Mouse (Mus musculus) cerebellum, postnatal 14 days (tissue): ENCODE data around the gene Ccdc188.

Source experiments
- DNase-seq, 2 experiments: peaks; one replicate each; pipeline ENCODE4 v3.0.0; 2021; ENCODE audit warnings: mixed read lengths in 2 of 2

Gene Ccdc188

GRCm38 (mm10) chr16:18203430-18204091, 14.1 kb upstream of the Ccdc188 start:
- DNase-seq = no peak

GRCm38 (mm10) chr16:18210701-18211416, 6.8 kb upstream of the Ccdc188 start:
- DNase-seq = peak; percentile 91 to 95

- peak; percentile 99 to 100 for DNase-seq
Measured at GRCm38 (mm10) chr16:18211417-18212171, 6.1 kb upstream of the Ccdc188 start.

- DNase-seq = peak; percentile 73 to 83
Measured at GRCm38 (mm10) chr16:18213689-18214088, 4.0 kb upstream of the Ccdc188 start.

- no peak for DNase-seq
Measured at GRCm38 (mm10) chr16:18214858-18215257, 2.8 kb upstream of the Ccdc188 start.

GRCm38 (mm10) chr16:18218580-18218996, 909 bp downstream of the Ccdc188 start:
- DNase-seq = peak in 1 of 2 experiments; percentile 8

- DNase-seq = peak in 1 of 2 experiments; percentile 43
Measured at GRCm38 (mm10) chr16:18220001-18220400, 2.3 kb downstream of the Ccdc188 start.

- peak in 1 of 2 experiments; percentile 4 for DNase-seq
Measured at GRCm38 (mm10) chr16:18220856-18221542, 3.3 kb downstream of the Ccdc188 start.

GRCm38 (mm10) chr16:18221543-18221898, 3.8 kb downstream of the Ccdc188 start:
- peak in 1 of 2 experiments; percentile 45 for DNase-seq

- peak in 1 of 2 experiments; percentile 4 for DNase-seq
Measured at GRCm38 (mm10) chr16:18222188-18222587, 4.5 kb downstream of the Ccdc188 start.

- peak in 1 of 2 experiments; percentile 11 for DNase-seq
Measured at GRCm38 (mm10) chr16:18227187-18227586, 9.5 kb downstream of the Ccdc188 start.

- DNase-seq = peak in 1 of 2 experiments; percentile 13
Measured at GRCm38 (mm10) chr16:18227897-18228422, 10.3 kb downstream of the Ccdc188 start.

GRCm38 (mm10) chr16:18228856-18229255, 11.2 kb downstream of the Ccdc188 start:
- peak; percentile 80 to 84 for DNase-seq

- peak; percentile 70 to 80 for DNase-seq
Measured at GRCm38 (mm10) chr16:18229622-18230021, 11.9 kb downstream of the Ccdc188 start.

GRCm38 (mm10) chr16:18230617-18231016, 12.9 kb downstream of the Ccdc188 start:
- DNase-seq = no peak

- no peak for DNase-seq
Measured at GRCm38 (mm10) chr16:18231047-18231446, 13.4 kb downstream of the Ccdc188 start.

- DNase-seq = no peak
Measured at GRCm38 (mm10) chr16:18231451-18231850, 13.8 kb downstream of the Ccdc188 start.

- DNase-seq = no peak
Measured at GRCm38 (mm10) chr16:18233451-18233850, 15.8 kb downstream of the Ccdc188 start.

- DNase-seq = no peak
Measured at GRCm38 (mm10) chr16:18233919-18234670, 16.4 kb downstream of the Ccdc188 start.

GRCm38 (mm10) chr16:18234671-18235388, 17.2 kb downstream of the Ccdc188 start, which contains the start of gene Zdhhc8:
TSS of gene Zdhhc8 (minus strand) at chr16:18235136.
- peak; percentile 83 to 86 for DNase-seq
